Mouse (Mus musculus): ENCODE measurements around the gene Nup62.

DNA sequence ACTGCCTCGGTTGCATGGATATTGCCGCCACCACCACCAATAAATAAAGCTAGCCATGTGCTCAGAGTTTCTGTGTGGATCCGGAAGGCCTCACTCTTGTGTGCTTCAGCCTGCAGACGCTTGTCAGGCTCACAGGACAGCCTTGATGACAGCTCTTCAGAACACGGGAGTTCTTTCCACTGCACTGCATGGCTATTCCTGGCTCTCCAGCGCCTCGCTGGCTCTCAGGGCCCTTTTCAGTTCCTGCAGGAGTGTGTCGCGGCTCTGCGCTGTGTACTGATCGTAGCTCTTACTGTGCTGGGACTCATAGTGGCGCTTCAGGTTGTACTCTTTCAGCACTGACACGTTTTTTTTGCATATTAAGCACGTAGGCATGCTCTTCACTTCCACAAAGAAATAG is 61.9 kb downstream of the Nup62 start:
- no peak for TF ChIP-seq GATA1 (IDR thresholded peaks at IDR 0.05; ENCODE audit: low read length)
- TF ChIP-seq TAL1 (IDR thresholded peaks at IDR 0.05; ENCODE audit: low read length), result no peak
